Mouse (Mus musculus) MN1 (cell line): Measurements from ENCODE around the gene Lrpprc.

Experiments used
- DNase-seq: peaks from one replicate; pipeline ENCODE4 v3.0.0-alpha.2; 2016; ENCODE audit warnings: low spot score

The Lrpprc gene

GRCm38 (mm10) chr17:84672376-84673369 is 117.9 kb downstream of the Lrpprc start:
- DNase-seq, result no peak

DNA sequence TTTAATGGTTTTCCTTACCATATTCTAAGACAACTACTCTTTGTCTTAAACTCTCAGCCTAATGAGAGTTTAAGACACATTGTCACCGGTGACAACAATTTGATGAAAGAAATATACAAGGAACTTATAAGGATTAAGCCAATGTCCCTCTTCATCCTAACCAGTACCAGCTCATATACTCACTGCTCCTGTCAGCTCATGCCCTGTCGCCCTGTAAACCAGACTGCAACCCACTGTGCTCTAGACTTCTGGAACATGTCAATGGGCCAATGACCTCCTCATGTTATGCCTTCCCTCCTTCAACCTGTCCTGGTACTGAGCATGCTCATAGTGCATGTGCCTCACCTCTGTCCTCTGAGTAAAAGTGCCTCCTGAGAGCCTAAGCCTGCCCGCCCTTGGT is 122.7 kb downstream of the Lrpprc start:
- DNase-seq, result no peak

- no peak for DNase-seq
These were observed 124.9 kb downstream of the Lrpprc start for GRCm38 (mm10) chr17:84665691-84666090.

GRCm38 (mm10) chr17:84665053-84665452 is 125.5 kb downstream of the Lrpprc start:
- no peak for DNase-seq

DNA sequence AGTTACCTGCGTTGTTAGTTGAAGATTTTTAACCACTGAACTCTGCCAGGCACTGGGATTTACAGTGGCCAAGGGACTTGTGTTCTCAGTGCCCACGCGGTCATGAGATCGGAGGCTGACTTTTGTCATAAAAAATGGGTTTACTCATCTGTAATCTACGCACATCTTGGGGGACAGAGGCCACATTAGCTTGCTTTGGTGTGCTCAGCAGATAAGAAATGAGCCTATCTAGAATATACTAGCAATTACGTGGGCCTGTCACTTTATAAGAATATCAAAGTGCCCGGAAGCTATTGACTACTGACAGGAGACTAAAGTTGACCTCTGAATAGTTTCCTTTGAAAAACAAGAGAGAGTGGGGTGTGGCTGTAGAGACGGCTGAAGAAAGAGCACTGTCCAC is 131.6 kb downstream of the Lrpprc start:
- DNase-seq, result no peak

DNA sequence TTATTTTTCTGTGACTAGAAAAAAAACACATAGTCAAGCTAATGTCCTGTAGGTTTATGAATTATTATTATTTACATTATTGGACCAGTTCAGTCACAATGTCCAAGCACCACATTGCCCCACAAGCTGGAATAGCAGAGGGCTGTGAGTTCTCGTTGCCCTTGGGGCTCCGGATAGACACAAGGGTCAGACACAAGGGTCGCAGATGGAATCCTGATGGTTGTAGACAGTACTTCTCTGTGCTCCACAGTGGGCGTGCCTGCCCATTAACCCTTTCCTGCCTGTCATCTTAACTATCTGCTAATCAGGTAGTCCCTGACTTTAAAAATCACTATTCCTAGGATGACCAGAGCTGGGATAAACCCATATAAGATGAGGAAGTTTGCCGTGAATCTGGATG is 132.4 kb downstream of the Lrpprc start:
- DNase-seq, result no peak

DNA sequence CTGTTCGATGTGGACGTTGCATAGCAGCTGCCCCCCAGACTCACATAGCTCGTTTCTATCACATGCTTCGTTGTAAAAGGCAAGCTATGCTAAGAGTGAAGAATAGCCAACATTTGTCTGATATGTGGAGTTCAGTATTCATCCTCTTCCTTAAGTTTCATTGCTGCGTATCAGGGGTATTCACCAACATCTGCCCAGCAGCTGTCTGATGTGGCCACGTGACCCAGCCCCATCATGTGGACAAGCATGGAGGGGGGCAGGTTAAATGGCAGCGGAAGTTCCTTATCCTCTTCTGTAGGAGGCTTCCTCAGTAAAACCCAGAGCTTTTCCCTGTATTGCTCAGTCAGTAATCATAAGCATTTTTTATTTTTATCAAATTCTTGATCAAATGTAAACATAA is 132.8 kb downstream of the Lrpprc start:
- no peak for DNase-seq

- no peak for DNase-seq
These were observed 133.2 kb downstream of the Lrpprc start for GRCm38 (mm10) chr17:84657422-84657732.

- no peak for DNase-seq
These were observed 133.8 kb downstream of the Lrpprc start for GRCm38 (mm10) chr17:84656653-84657421.

DNA sequence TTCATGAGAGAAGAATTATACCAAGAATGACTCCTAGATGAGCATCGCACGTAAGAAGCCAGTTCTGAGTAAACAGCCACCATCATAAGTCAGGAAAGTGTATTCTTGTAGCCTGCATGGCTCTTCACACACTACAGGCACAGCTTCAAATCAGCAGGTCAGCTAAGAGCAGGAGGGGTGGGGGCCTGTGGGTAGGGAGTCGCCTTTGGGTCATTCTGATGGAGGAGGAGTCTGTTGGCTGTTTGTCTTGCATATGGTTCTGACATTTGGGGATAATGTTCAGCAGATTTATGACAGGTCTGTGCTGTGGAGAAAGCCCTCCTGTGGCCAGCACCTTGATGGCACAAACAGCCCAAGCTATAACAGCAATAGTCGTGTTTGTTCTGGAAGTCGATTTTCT is 134.4 kb downstream of the Lrpprc start:
- DNase-seq, result no peak
